Mouse (Mus musculus) lung, postnatal 0 days (tissue): Measurements from ENCODE around the gene Pla2g4e. TPM values are rescaled to one million over a fixed set of nuclear protein-coding genes. Genes with fewer than 3 reads are reported as not detected.
A peak's percentile ranks its signal among the peaks of the same experiment; 100 is the strongest.

Source experiments
- ATAC-seq: fragments of 200-750 bp; cut with Nextera tagmentation; 2 replicates; pipeline ENCODE4 v1.8.0; 2017; ENCODE audit warnings: moderate library complexity
- DNase-seq: peaks from one replicate; pipeline ENCODE4 v3.0.0-alpha.2; 2016; ENCODE audit warnings: low spot score
- H3K27ac ChIP-seq: fragments of 300-500 bp; sonication (generic); 2 replicates; pipeline ENCODE4 v1.5.1; 2014; ENCODE audit warnings: antibody characterized with exemption, mild to moderate bottlenecking, low read length, mixed read lengths
- H3K27me3 ChIP-seq: fragments of 300-500 bp; sonication (generic); replicated peaks from 2 replicates; pipeline ENCODE4 v1.6.1; 2014; ENCODE audit warnings: low read length, mixed read lengths; ENCODE audit not compliant: insufficient read depth
- H3K36me3 ChIP-seq: fragments of 300-500 bp; sonication (generic); 2 replicates; pipeline ENCODE4 v1.6.1; 2014; ENCODE audit warnings: low read length, mixed read lengths; ENCODE audit not compliant: insufficient read depth
- H3K4me1 ChIP-seq: fragments of 300-500 bp; sonication (generic); 2 replicates; pipeline ENCODE4 v1.6.1; 2014; ENCODE audit warnings: antibody characterized with exemption, low read depth, low read length, mixed read lengths; ENCODE audit not compliant: insufficient read depth
- H3K4me2 ChIP-seq: fragments of 300-500 bp; sonication (generic); replicated peaks from 2 replicates; pipeline ENCODE4 v1.6.1; 2014; ENCODE audit warnings: low read depth, mild to moderate bottlenecking, low read length, moderate library complexity, mixed read lengths
- H3K4me3 ChIP-seq: fragments of 300-500 bp; sonication (generic); 2 replicates; pipeline ENCODE4 v1.5.1; 2014; ENCODE audit warnings: low read depth, low read length
- H3K9ac ChIP-seq: fragments of 300-500 bp; sonication (generic); replicated peaks from 2 replicates; pipeline ENCODE4 v1.6.1; 2014; ENCODE audit warnings: low read depth, mild to moderate bottlenecking
- H3K9me3 ChIP-seq: fragments of 300-500 bp; sonication (generic); 2 replicates; pipeline ENCODE4 v1.6.1; 2016; ENCODE audit warnings: low read length, mixed read lengths
- CTCF ChIP-seq: IDR thresholded peaks from 2 replicates; pipeline ENCODE4 v1.5.1; 2016; ENCODE audit warnings: antibody characterized with exemption, mild to moderate bottlenecking
- EP300 ChIP-seq: IDR thresholded peaks from 2 replicates; pipeline ENCODE4 v1.6.1; 2016; ENCODE audit warnings: antibody characterized with exemption, mild to moderate bottlenecking, control low read depth
- WGBS: fragments of 180-500 bp; shearing (Covaris S2); extraction: QIAGEN DNeasy Blood & Tissue Kit; methylation state at CpG from one replicate; pipeline ENCODE4 v1.1.7; 2014; 5-methylcytosine and 5-hydroxymethylcytosine counted together
- polyA plus RNA-seq: library from polyadenylated mRNA; unstranded; fragments of >200 nt; fragmentation: Nextera tagmentation; extraction: Ambion mirVana; gene quantifications from 2 replicates; pipeline ENCODE4 v1.2.1, GENCODE M21; 2015

Pla2g4e gene
- polyA plus RNA-seq, 1 experiment from 2014 or later: not detected

DNA sequence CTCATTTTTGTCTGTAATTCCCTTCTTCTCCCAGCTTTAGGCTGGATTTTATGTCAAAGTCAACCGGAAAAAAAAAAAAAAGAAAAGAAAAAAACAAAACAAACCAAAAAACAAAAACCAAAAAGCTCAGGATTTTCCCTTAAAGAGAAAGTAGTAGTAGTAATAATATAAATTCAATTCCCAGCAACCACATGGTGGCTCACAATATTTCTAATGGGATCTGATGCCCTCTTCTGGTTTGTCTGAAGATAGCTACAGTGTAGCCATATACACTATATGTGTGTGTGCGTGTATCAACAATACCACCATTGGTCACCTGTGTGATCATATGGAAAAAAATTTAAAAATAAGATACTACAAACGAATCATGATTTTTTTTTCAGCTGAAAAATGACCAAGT, 75.8 kb downstream of the Pla2g4e start:
- Histone ChIP-seq H3K4me3 (no peak overlapping the region), H3K36me3 (no peaks in the 10 kb centered on the region), H3K27me3 (no peaks in the 10 kb centered on the region), H3K27ac (no peak overlapping the region), H3K4me1 (no peaks in the 10 kb centered on the region), H3K4me2 (no peak overlapping the region), H3K9ac (no peak overlapping the region), H3K9me3 (no peaks in the 10 kb centered on the region)
- DNase-seq (peak; percentile 34), ATAC-seq (no peak)
- WGBS: 85% methylated on average over 3 of the region's 3 CpGs
- TF ChIP-seq EP300 (no peak), CTCF (peak; percentile 66)

GRCm38 (mm10) chr2:120167763-120168162, 77.4 kb downstream of the Pla2g4e start:
- WGBS: 88% methylated on average over 8 of the region's 8 CpGs
- Histone ChIP-seq H3K4me3 (no peak overlapping the region), H3K4me2 (no peak overlapping the region), H3K27me3 (no peaks in the 10 kb centered on the region), H3K9ac (no peak overlapping the region), H3K27ac (no peak overlapping the region), H3K36me3 (no peaks in the 10 kb centered on the region), H3K4me1 (no peaks in the 10 kb centered on the region), H3K9me3 (no peaks in the 10 kb centered on the region)
- no peak for DNase-seq
- TF ChIP-seq EP300 (no peak), CTCF (no peak)
- no peak for ATAC-seq

DNA sequence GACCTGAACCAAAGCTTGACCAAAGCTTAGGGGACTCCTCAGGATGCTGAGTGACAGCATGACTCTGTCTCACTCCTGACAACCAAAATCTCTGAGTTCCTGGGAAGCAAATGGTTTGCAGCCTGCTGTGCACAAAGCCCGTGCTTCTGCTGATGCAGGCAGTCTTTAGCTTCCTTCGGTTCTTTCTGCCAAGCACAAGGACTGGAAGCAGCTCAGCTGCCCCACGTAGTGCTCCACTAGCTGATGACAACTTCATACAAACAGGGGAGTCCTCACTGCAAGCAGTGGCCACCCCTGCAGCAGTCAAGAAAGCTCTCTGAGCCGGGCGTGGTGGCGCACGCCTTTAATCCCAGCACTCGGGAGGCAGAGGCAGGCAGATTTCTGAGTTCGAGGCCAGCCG, 79.7 kb downstream of the Pla2g4e start:
- no peaks in the 10 kb centered on the region for H3K36me3 ChIP-seq
- no peaks in the 10 kb centered on the region for H3K9me3 ChIP-seq
- no peak overlapping the region for H3K9ac ChIP-seq
- DNase-seq: no peak
- no peak for TF ChIP-seq EP300
- TF ChIP-seq CTCF: no peak
- H3K4me2 ChIP-seq: no peak overlapping the region
- H3K4me3 ChIP-seq: no peak overlapping the region
- H3K4me1 ChIP-seq: no peaks in the 10 kb centered on the region
- H3K27ac ChIP-seq: no peak overlapping the region
- no peak for ATAC-seq
- no peaks in the 10 kb centered on the region for H3K27me3 ChIP-seq
- WGBS: 78% methylated on average over 10 of the region's 10 CpGs

DNA sequence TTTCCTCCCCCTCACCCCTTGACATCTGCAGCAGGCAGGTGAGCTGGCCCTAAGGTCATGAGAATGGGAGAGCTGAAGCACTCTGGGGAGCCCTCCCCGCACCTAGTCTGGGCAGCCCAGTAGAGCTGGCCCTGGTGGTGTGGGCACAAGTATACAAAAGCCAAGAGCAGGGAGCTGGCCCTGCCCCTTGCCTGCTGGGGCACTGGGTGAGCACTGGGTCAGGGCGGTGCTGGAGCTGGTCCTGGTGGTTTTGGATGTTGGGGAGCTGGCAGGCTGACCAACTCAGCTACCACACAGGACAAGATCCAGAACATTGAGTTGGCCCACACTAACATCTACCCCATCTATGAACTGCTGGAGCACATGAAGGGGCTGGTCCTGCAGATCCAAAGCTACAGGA, 85.7 kb downstream of the Pla2g4e start:
- no peak for TF ChIP-seq CTCF
- TF ChIP-seq EP300: no peak
- H3K4me3 ChIP-seq: no peak overlapping the region
- ATAC-seq (no peak), DNase-seq (no peak)
- no peak overlapping the region for H3K27ac ChIP-seq
- no peaks in the 10 kb centered on the region for H3K9me3 ChIP-seq
- H3K4me2 ChIP-seq: no peak overlapping the region
- no peaks in the 10 kb centered on the region for H3K27me3 ChIP-seq
- no peaks in the 10 kb centered on the region for H3K4me1 ChIP-seq
- WGBS: 69% methylated on average over 2 of the region's 2 CpGs
- H3K36me3 ChIP-seq: no peaks in the 10 kb centered on the region
- H3K9ac ChIP-seq: no peak overlapping the region

DNA sequence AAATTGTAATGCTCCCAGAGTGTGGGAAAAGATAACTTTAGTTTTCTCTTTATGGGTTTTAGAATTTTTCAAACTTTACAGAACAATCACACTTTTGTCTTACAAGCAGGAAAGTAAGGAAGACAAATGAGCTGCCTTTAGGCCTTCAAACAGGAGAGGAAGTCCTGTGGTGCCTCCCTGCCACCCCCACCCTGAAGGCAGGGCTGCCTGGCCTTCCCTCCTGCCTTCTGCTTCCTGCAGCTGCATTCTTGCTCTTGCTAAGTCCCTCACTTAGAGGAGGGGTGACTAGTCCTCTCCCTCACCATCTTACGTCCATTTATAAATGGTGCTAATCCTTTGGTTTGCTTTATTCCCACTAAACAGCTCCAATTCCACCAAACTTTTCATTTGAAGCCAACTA, 86.3 kb downstream of the Pla2g4e start:
- no peaks in the 10 kb centered on the region for H3K9me3 ChIP-seq
- H3K9ac ChIP-seq: no peak overlapping the region
- no peaks in the 10 kb centered on the region for H3K27me3 ChIP-seq
- DNase-seq: peak; percentile 56
- no peak overlapping the region for H3K4me2 ChIP-seq
- TF ChIP-seq EP300: no peak
- TF ChIP-seq CTCF: no peak
- ATAC-seq: no peak
- H3K4me3 ChIP-seq: no peak overlapping the region
- no peaks in the 10 kb centered on the region for H3K36me3 ChIP-seq
- 25% methylated on average over 1 of the region's 1 CpGs for WGBS
- no peak overlapping the region for H3K27ac ChIP-seq
- no peaks in the 10 kb centered on the region for H3K4me1 ChIP-seq

- Histone ChIP-seq H3K36me3 (no peaks in the 10 kb centered on the region), H3K4me1 (no peaks in the 10 kb centered on the region), H3K4me2 (no peak overlapping the region), H3K9ac (no peak overlapping the region), H3K9me3 (no peaks in the 10 kb centered on the region), H3K27me3 (no peaks in the 10 kb centered on the region), H3K4me3 (no peak overlapping the region), H3K27ac (no peak overlapping the region)
- peak; percentile 65 for TF ChIP-seq CTCF
- TF ChIP-seq EP300: no peak
- 44% methylated on average over 5 of the region's 5 CpGs for WGBS
- ATAC-seq (no peak), DNase-seq (peak; percentile 45)
Measured at GRCm38 (mm10) chr2:120158016-120158415, 87.1 kb downstream of the Pla2g4e start.

DNA sequence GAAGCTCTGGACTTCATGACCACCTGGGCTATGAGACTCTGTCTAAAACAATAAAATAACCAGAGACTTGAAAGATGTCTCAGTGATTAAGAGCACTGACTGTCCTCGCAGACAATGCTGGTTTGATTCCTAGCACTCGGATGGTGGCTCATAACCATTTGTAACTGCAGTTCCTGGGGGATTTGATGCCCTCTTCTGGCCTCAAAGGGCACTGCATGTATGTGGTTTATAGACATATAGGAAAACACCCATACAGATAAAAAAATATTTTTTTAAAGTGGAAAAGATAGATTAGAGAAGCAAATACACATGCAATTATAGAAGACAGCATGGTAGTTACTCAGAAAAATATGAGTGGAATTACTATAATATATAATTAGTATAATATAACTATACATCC, 87.5 kb downstream of the Pla2g4e start:
- Histone ChIP-seq H3K27ac (no peak overlapping the region), H3K4me3 (no peak overlapping the region), H3K9me3 (no peaks in the 10 kb centered on the region), H3K4me1 (no peaks in the 10 kb centered on the region), H3K27me3 (no peaks in the 10 kb centered on the region), H3K9ac (no peak overlapping the region), H3K36me3 (no peaks in the 10 kb centered on the region), H3K4me2 (no peak overlapping the region)
- ATAC-seq (no peak), DNase-seq (no peak)
- peak; percentile 45 for TF ChIP-seq CTCF
- no peak for TF ChIP-seq EP300
- WGBS: 77% methylated on average over 2 of the region's 2 CpGs
